Mouse (Mus musculus) spleen, adult 2 months (tissue): Measurements from ENCODE around the gene Melk. TPM values are rescaled to one million over a fixed set of nuclear protein-coding genes. Genes with fewer than 3 reads are reported as not detected.

Experiments
- DNase-seq, 2 experiments: peaks; one replicate each; pipeline versions ENCODE4 v3.0.0 to v3.0.0-alpha.2; 2012 to 2021; ENCODE audit warnings: low spot score in 2 of 2, low read depth in 1 of 2
- H3K27ac ChIP-seq: fragments of 200-500 bp; 2 replicates; pipeline ENCODE4 v1.5.1; 2012; ENCODE audit warnings: low read length, inconsistent platforms; ENCODE audit not compliant: insufficient read depth
- H3K27me3 ChIP-seq: fragments of 200-500 bp; 2 replicates; pipeline ENCODE4 v1.6.1; 2012; ENCODE audit warnings: mild to moderate bottlenecking, moderate library complexity, low read length, inconsistent platforms; ENCODE audit not compliant: control insufficient read depth, insufficient read depth
- H3K36me3 ChIP-seq: fragments of 200-500 bp; 2 replicates; pipeline ENCODE4 v1.6.1; 2012; ENCODE audit warnings: mild to moderate bottlenecking, low read length, inconsistent platforms; ENCODE audit not compliant: control insufficient read depth, insufficient read depth
- H3K4me1 ChIP-seq: fragments of 200-500 bp; 2 replicates; pipeline ENCODE4 v1.6.1; 2011; ENCODE audit warnings: inconsistent platforms; ENCODE audit not compliant: control insufficient read depth, insufficient read depth, insufficient read length
- H3K4me3 ChIP-seq: fragments of 200-500 bp; 2 replicates; pipeline ENCODE4 v1.5.1; 2011; ENCODE audit warnings: mild to moderate bottlenecking, inconsistent platforms; ENCODE audit not compliant: insufficient read depth, insufficient read length; ENCODE audit errors: extremely low read depth
- CTCF ChIP-seq: fragments of 200-500 bp; IDR thresholded peaks from 2 replicates; pipeline ENCODE4 v1.5.1; 2011; ENCODE audit warnings: mild to moderate bottlenecking, inconsistent platforms; ENCODE audit not compliant: insufficient read depth, insufficient read length, insufficient replicate concordance; ENCODE audit errors: extremely low read depth
- POLR2A ChIP-seq: fragments of 200-500 bp; IDR thresholded peaks from 2 replicates; pipeline ENCODE4 v1.6.1; 2011; ENCODE audit warnings: low read depth, low read length, inconsistent platforms
- WGBS: fragments of 180-500 bp; shearing (Covaris S2); methylation state at CpG from one replicate; pipeline ENCODE4 v1.1.7; 2018; 5-methylcytosine and 5-hydroxymethylcytosine counted together
- polyA plus RNA-seq: library from polyadenylated mRNA; depleted of rRNA; stranded (reverse); fragments of >200 nt; gene quantifications from 2 replicates; pipeline ENCODE4 v1.2.3, GENCODE M21; 2012

Gene Melk
- polyA plus RNA-seq, 1 experiment = 1.1 TPM

- WGBS = 4% methylated on average over 10 of the region's 10 CpGs
- no peaks in the 10 kb centered on the region for H3K36me3 ChIP-seq
- H3K27ac ChIP-seq = no peak overlapping the region
- H3K4me1 ChIP-seq = no peaks in the 10 kb centered on the region
- no peak overlapping the region for H3K4me3 ChIP-seq
- no peaks in the 10 kb centered on the region for H3K27me3 ChIP-seq
- no peak for TF ChIP-seq CTCF
- no peak for TF ChIP-seq POLR2A
- DNase-seq = peak in 1 of 2 experiments; percentile 18
Measured at GRCm38 (mm10) chr4:44260244-44260643, 40.4 kb upstream of the Melk start.

- H3K36me3 ChIP-seq = no peaks in the 10 kb centered on the region
- 69% methylated on average over 3 of the region's 3 CpGs for WGBS
- no peak overlapping the region for H3K27ac ChIP-seq
- H3K4me3 ChIP-seq = no peak overlapping the region
- no peak for DNase-seq
- H3K4me1 ChIP-seq = no peaks in the 10 kb centered on the region
- H3K27me3 ChIP-seq = no peaks in the 10 kb centered on the region
- TF ChIP-seq POLR2A = no peak
- TF ChIP-seq CTCF = no peak
Measured at GRCm38 (mm10) chr4:44265500-44265899, 35.2 kb upstream of the Melk start.

- Histone ChIP-seq H3K4me1 (peaks cover 2% of the 10 kb centered on the region; the same call in 1 of the 2 replicates), H3K27me3 (no peaks in the 10 kb centered on the region), H3K4me3 (no peak overlapping the region), H3K36me3 (no peaks in the 10 kb centered on the region), H3K27ac (no peak overlapping the region)
- no peak for DNase-seq
- 86% methylated on average over 6 of the region's 6 CpGs for WGBS
- TF ChIP-seq POLR2A (no peak), CTCF (no peak)
Measured at GRCm38 (mm10) chr4:44267437-44267836, 33.2 kb upstream of the Melk start.

- H3K36me3 ChIP-seq = no peaks in the 10 kb centered on the region
- no peak overlapping the region for H3K4me3 ChIP-seq
- no peaks in the 10 kb centered on the region for H3K27me3 ChIP-seq
- peaks cover 2% of the 10 kb centered on the region; the same call in 1 of the 2 replicates for H3K4me1 ChIP-seq
- H3K27ac ChIP-seq = no peak overlapping the region
- WGBS = 89% methylated on average over 14 of the region's 14 CpGs
- TF ChIP-seq POLR2A = no peak
- no peak for TF ChIP-seq CTCF
- DNase-seq = no peak
Measured at GRCm38 (mm10) chr4:44269376-44269817, 31.3 kb upstream of the Melk start.

GRCm38 (mm10) chr4:44271134-44271533 is 29.5 kb upstream of the Melk start:
- TF ChIP-seq POLR2A (no peak), CTCF (no peak)
- no peaks in the 10 kb centered on the region for H3K36me3 ChIP-seq
- no peak overlapping the region for H3K4me3 ChIP-seq
- DNase-seq = peak; percentile 20 to 35
- H3K27me3 ChIP-seq = no peaks in the 10 kb centered on the region
- H3K4me1 ChIP-seq = peaks cover 2% of the 10 kb centered on the region; the same call in 1 of the 2 replicates
- 35% methylated on average over 5 of the region's 5 CpGs for WGBS
- peak overlapping the region; percentile 54 for H3K27ac ChIP-seq

- Histone ChIP-seq H3K27ac (no peak overlapping the region), H3K4me1 (peaks cover 3% of the 10 kb centered on the region; the same call in 1 of the 2 replicates), H3K27me3 (no peaks in the 10 kb centered on the region), H3K36me3 (no peaks in the 10 kb centered on the region), H3K4me3 (no peak overlapping the region)
- TF ChIP-seq POLR2A = no peak
- TF ChIP-seq CTCF = no peak
- 50% methylated on average over 7 of the region's 7 CpGs for WGBS
- no peak for DNase-seq
Measured at GRCm38 (mm10) chr4:44281597-44282265, 18.9 kb upstream of the Melk start.

GRCm38 (mm10) chr4:44292534-44292933 is 8.1 kb upstream of the Melk start:
- DNase-seq = peak in 1 of 2 experiments; percentile 5

More at GRCm38 (mm10) chr4:44292534-44292933, 8.1 kb upstream of the Melk start:
- H3K27me3 ChIP-seq = no peaks in the 10 kb centered on the region
- H3K4me1 ChIP-seq = no peaks in the 10 kb centered on the region
- no peak overlapping the region for H3K27ac ChIP-seq
- no peak for TF ChIP-seq CTCF
- H3K36me3 ChIP-seq = no peaks in the 10 kb centered on the region
- 14% methylated on average over 7 of the region's 7 CpGs for WGBS
- H3K4me3 ChIP-seq = no peak overlapping the region
